Mouse (Mus musculus) thymus, adult 2 months (tissue): ENCODE measurements around the gene Mbnl1.

Experiments
- CTCF ChIP-seq: fragments of 200-500 bp; IDR thresholded peaks from 2 replicates; pipeline ENCODE4 v1.5.1; 2012; ENCODE audit warnings: mild to moderate bottlenecking, control low read depth, low read length, moderate library complexity, borderline replicate concordance; ENCODE audit not compliant: control insufficient read depth, poor library complexity, insufficient read depth; ENCODE audit errors: extremely low read depth
- POLR2A ChIP-seq: fragments of 200-500 bp; IDR thresholded peaks from 2 replicates; pipeline ENCODE4 v1.6.1; 2012; ENCODE audit warnings: mild to moderate bottlenecking, low read length, control low read depth, moderate library complexity; ENCODE audit not compliant: control insufficient read depth, poor library complexity, insufficient read depth; ENCODE audit errors: extremely low read depth

GRCm38 (mm10) chr3:60571493-60571892, 98.9 kb downstream of the Mbnl1 start:
- TF ChIP-seq CTCF (no peak), POLR2A (no peak)
